Mouse (Mus musculus) heart, postnatal 14 days (tissue): ENCODE measurements around the gene Mphosph8. TPM values are rescaled to one million over a fixed set of nuclear protein-coding genes. Genes with fewer than 3 reads are reported as not detected.

Experiments used
- DNase-seq, 2 experiments: peaks; one replicate each; pipeline ENCODE4 v3.0.0; 2021 to 2022
- intact Hi-C: fragments of 180-260 bp; cut with DNase I; formaldehyde crosslinking; loops from one replicate; pipeline ENCODE4 v1.15.1; 2025
- long read RNA-seq, 2 experiments: library from polyadenylated mRNA; stranded (forward); transcript quantifications; one replicate each; pipeline ENCODE4 v2.0.0; 2021
- total RNA-seq, 2 experiments: library from RNA; stranded (reverse); gene quantifications; 2 replicates each; pipeline ENCODE4 v1.2.3; 2021

Gene Mphosph8
- 10 to 100 TPM; 23.9 to 26.8 TPM for total RNA-seq
- long read RNA-seq, experiment 1, transcript Mphosph8-201 (14 exons, 2,939 nt), result major isoform, 40 of 52 reads
- long read RNA-seq, experiment 1, partial matches to known transcripts, result 4 of 52 reads
- long read RNA-seq, experiment 1, other reads (novel, unspliced or antisense), result 8 of 52 reads
- long read RNA-seq, experiment 2, transcript Mphosph8-201 (14 exons, 2,939 nt), result major isoform, 37 of 53 reads
- long read RNA-seq, experiment 2, partial matches to known transcripts, result 5 of 53 reads
- long read RNA-seq, experiment 2, other reads (novel, unspliced or antisense), result 11 of 53 reads

GRCm38 (mm10) chr14:56667969-56668802 is at the start of gene Mphosph8:
Mphosph8 (plus strand) TSS chr14:56668248.
- peak; percentile 99 for DNase-seq
- intact Hi-C loops, result loop anchor here (5.0 to 10.0 kb wide), 3 partner anchors 124 to 217 kb away; partner anchors contain the start of gene Zmym2

- intact Hi-C loops, result no loop called here
- DNase-seq, result no peak
These were observed 47.6 kb upstream of the Mphosph8 start for GRCm38 (mm10) chr14:56620425-56620824.

GRCm38 (mm10) chr14:56626202-56626601 is 41.8 kb upstream of the Mphosph8 start:
- intact Hi-C loops, result no loop called here
- DNase-seq, result no peak

GRCm38 (mm10) chr14:56628336-56628735 is 39.7 kb upstream of the Mphosph8 start:
- DNase-seq, result no peak
- intact Hi-C loops, result no loop called here

GRCm38 (mm10) chr14:56631109-56631508 is 36.9 kb upstream of the Mphosph8 start:
- intact Hi-C loops, result no loop called here
- DNase-seq, result no peak

- intact Hi-C loops, result no loop called here
- DNase-seq, result no peak
These were observed 20.8 kb upstream of the Mphosph8 start for GRCm38 (mm10) chr14:56647206-56647605.

GRCm38 (mm10) chr14:56649448-56649847 is 18.6 kb upstream of the Mphosph8 start:
- intact Hi-C loops, result no loop called here
- no peak for DNase-seq

GRCm38 (mm10) chr14:56665651-56666050 is 2.4 kb upstream of the Mphosph8 start:
- intact Hi-C loops, result loop anchor here (5.0 to 10.0 kb wide), 3 partner anchors 127 to 219 kb away; partner anchors contain the start of gene Zmym2
- peak; percentile 18 to 40 for DNase-seq

GRCm38 (mm10) chr14:56666909-56667308 is 1.1 kb upstream of the Mphosph8 start:
- no peak for DNase-seq
- intact Hi-C loops, result loop anchor here (5.0 to 10.0 kb wide), 3 partner anchors 125 to 218 kb away; partner anchors contain the start of gene Zmym2

GRCm38 (mm10) chr14:56669046-56669620 is 1.1 kb downstream of the Mphosph8 start:
- no peak for DNase-seq
- intact Hi-C loops, result loop anchor here (5.0 to 10.0 kb wide), 3 partner anchors 123 to 216 kb away; partner anchors contain the start of gene Zmym2

GRCm38 (mm10) chr14:56685426-56685825 is 17.4 kb downstream of the Mphosph8 start:
- no peak for DNase-seq
- intact Hi-C loops, result no loop called here

- intact Hi-C loops, result no loop called here
- DNase-seq, result no peak
These were observed 21.1 kb downstream of the Mphosph8 start for GRCm38 (mm10) chr14:56689116-56689515.

- intact Hi-C loops, result no loop called here
These were observed 21.7 kb downstream of the Mphosph8 start for GRCm38 (mm10) chr14:56689766-56690165.

GRCm38 (mm10) chr14:56695495-56695894 is 27.4 kb downstream of the Mphosph8 start:
- intact Hi-C loops, result no loop called here

More at GRCm38 (mm10) chr14:56689766-56690165, 21.7 kb downstream of the Mphosph8 start:
- no peak for DNase-seq

GRCm38 (mm10) chr14:56697836-56698235 is 29.8 kb downstream of the Mphosph8 start:
- no peak for DNase-seq
- intact Hi-C loops, result no loop called here

More at GRCm38 (mm10) chr14:56695495-56695894, 27.4 kb downstream of the Mphosph8 start:
- no peak for DNase-seq

GRCm38 (mm10) chr14:56702644-56703043 is 34.6 kb downstream of the Mphosph8 start:
- intact Hi-C loops, result no loop called here
- DNase-seq, result no peak

- DNase-seq, result no peak
- intact Hi-C loops, result no loop called here
These were observed 37.6 kb downstream of the Mphosph8 start for GRCm38 (mm10) chr14:56705687-56706086.

- intact Hi-C loops, result no loop called here
These were observed 58.4 kb downstream of the Mphosph8 start for GRCm38 (mm10) chr14:56726493-56726892.

GRCm38 (mm10) chr14:56740175-56740574 is 72.1 kb downstream of the Mphosph8 start:
- intact Hi-C loops, result no loop called here
- no peak for DNase-seq

More at GRCm38 (mm10) chr14:56726493-56726892, 58.4 kb downstream of the Mphosph8 start:
- DNase-seq, result no peak
